Mouse (Mus musculus) embryonic fibroblast, embryonic 13.5 days (primary cell): ENCODE data around the gene Aldh1a3. TPM values are rescaled to one million over a fixed set of nuclear protein-coding genes. Genes with fewer than 3 reads are reported as not detected.

ENCODE experiments used
- H3K27ac ChIP-seq: 2 replicates; pipeline ENCODE4 v1.5.1; 2012; ENCODE audit warnings: low read length, control low read depth, inconsistent platforms; ENCODE audit not compliant: insufficient read depth
- H3K4me1 ChIP-seq: 2 replicates; pipeline ENCODE4 v1.6.1; 2011; ENCODE audit warnings: low read length; ENCODE audit not compliant: control insufficient read depth, insufficient read depth
- H3K4me3 ChIP-seq: 2 replicates; pipeline ENCODE4 v1.5.1; 2011; ENCODE audit warnings: mild to moderate bottlenecking, control low read depth, low read length; ENCODE audit not compliant: insufficient read depth
- CTCF ChIP-seq: IDR thresholded peaks from 2 replicates; pipeline ENCODE4 v1.5.1; 2011; ENCODE audit warnings: mild to moderate bottlenecking, control low read depth, low read length, moderate library complexity, borderline replicate concordance; ENCODE audit not compliant: insufficient read depth
- POLR2A ChIP-seq: IDR thresholded peaks from 2 replicates; pipeline ENCODE4 v1.6.1; 2011; ENCODE audit warnings: low read depth, mild to moderate bottlenecking, control low read depth, low read length, moderate library complexity
- polyA plus RNA-seq: library from polyadenylated mRNA; stranded (reverse); fragments of >200 nt; gene quantifications from 2 replicates; pipeline ENCODE4 v1.2.4, GENCODE M21; 2011; ENCODE audit warnings: low read depth; ENCODE audit not compliant: missing spikeins, insufficient read length

Gene Aldh1a3
- polyA plus RNA-seq, result 3.5 and 4.2 TPM in 2 replicates

- TF ChIP-seq POLR2A (no peak), CTCF (no peak)
Observed at GRCm38 (mm10) chr7:66427437-66428161, at the start of gene Aldh1a3. Gene Aldh1a3 (minus strand): TSS chr7:66427517.

GRCm38 (mm10) chr7:66476289-66476688 is 49.0 kb upstream of the Aldh1a3 start:
- H3K4me3 ChIP-seq, result no peak overlapping the region
- peaks cover 6% of the 10 kb centered on the region for H3K4me1 ChIP-seq
- no peak for TF ChIP-seq CTCF
- no peak for TF ChIP-seq POLR2A
- no peak overlapping the region for H3K27ac ChIP-seq

More at GRCm38 (mm10) chr7:66427437-66428161, at the start of gene Aldh1a3:
- no peaks in the 10 kb centered on the region for H3K4me1 ChIP-seq
- peak within 1 kb of the TSS; percentile 28 for H3K4me3 ChIP-seq
- no peak within 1 kb of the TSS for H3K27ac ChIP-seq

- Histone ChIP-seq H3K27ac (no peak overlapping the region), H3K4me1 (no peaks in the 10 kb centered on the region), H3K4me3 (no peak overlapping the region)
- TF ChIP-seq POLR2A (no peak), CTCF (no peak)
Observed at GRCm38 (mm10) chr7:66471641-66472216, 44.4 kb upstream of the Aldh1a3 start.

DNA sequence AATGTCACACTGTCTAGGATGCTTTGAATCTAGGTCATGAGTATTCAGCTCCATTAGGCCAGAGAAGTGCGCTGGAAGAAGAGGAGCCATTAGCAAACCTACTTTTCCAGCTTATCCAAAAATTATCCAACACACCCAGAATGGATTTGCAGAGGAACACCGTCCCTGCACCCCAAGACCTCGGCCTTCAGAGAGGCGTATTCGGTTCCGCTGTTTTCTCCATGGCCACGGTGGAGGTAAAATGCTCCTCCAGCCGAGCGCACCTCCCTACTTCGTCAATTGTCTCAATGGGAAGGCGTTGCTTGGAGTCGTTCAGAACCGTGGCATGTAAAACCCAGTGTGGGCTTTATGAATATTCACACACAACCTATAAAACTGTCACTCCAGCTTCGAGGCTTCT is 39.3 kb upstream of the Aldh1a3 start:
- Histone ChIP-seq H3K4me3 (no peak overlapping the region), H3K4me1 (no peaks in the 10 kb centered on the region), H3K27ac (no peak overlapping the region)
- TF ChIP-seq CTCF (no peak), POLR2A (no peak)

DNA sequence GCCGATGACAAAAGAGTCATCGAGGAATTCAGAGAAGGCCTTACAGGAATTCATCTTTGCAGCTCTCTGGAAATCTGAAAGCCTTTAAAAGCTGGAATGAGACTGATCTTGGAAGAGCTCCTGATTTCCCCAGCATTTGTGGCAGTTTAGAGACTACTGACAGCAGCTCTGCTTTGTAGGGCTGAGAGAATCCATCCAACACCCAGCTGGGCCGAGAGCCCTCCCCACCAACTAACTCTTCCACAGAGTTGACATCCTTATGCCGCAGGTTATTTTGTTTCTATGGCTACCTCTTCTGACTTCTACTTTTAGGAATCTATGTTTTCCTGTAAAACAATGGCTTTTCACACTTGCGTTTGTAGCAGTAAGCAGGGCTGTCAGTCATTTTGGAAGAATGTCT is 37.9 kb upstream of the Aldh1a3 start:
- Histone ChIP-seq H3K27ac (no peak overlapping the region), H3K4me1 (no peaks in the 10 kb centered on the region), H3K4me3 (no peak overlapping the region)
- TF ChIP-seq POLR2A, result no peak
- TF ChIP-seq CTCF, result no peak

- no peak overlapping the region for H3K27ac ChIP-seq
- no peaks in the 10 kb centered on the region for H3K4me1 ChIP-seq
- no peak overlapping the region for H3K4me3 ChIP-seq
- TF ChIP-seq CTCF, result no peak
- no peak for TF ChIP-seq POLR2A
Observed at GRCm38 (mm10) chr7:66463081-66463480, 35.8 kb upstream of the Aldh1a3 start.

DNA sequence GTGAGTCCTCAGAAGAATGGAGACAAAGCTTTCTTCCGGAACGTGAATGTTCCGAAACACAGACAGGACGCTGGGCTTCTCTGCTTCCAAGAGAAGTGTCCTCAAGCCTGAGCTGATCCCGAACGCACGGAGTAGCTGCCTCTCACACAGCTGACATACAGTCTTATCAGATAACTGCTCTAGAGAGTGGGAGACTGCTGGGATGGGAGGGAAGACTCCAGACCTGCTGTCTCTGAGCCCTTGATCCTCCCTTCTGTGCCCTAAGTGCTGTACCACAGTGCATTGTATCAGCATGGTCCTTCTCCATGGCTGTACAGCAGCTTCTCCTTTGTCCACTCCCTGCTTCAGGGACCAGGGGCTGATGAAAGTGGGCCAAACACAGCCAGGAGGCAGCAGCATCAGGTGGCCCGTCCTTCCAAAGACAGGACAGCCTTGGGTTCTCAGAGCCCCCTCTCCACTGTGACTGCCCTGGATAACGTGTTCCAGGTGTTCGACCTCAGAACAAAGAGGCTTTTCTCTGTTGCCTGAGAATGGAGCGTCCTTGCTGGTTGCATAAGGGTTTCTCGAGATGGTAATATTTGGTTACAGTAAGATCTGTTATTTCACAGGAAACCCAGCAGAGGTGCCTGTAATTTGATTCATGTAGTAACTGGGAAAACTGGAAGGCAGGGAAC is 24.4 kb upstream of the Aldh1a3 start:
- H3K4me1 ChIP-seq, result peaks cover 4% of the 10 kb centered on the region; the same call in 1 of the 2 replicates
- no peak overlapping the region for H3K27ac ChIP-seq
- H3K4me3 ChIP-seq, result no peak overlapping the region
- TF ChIP-seq CTCF, result no peak
- no peak for TF ChIP-seq POLR2A

DNA sequence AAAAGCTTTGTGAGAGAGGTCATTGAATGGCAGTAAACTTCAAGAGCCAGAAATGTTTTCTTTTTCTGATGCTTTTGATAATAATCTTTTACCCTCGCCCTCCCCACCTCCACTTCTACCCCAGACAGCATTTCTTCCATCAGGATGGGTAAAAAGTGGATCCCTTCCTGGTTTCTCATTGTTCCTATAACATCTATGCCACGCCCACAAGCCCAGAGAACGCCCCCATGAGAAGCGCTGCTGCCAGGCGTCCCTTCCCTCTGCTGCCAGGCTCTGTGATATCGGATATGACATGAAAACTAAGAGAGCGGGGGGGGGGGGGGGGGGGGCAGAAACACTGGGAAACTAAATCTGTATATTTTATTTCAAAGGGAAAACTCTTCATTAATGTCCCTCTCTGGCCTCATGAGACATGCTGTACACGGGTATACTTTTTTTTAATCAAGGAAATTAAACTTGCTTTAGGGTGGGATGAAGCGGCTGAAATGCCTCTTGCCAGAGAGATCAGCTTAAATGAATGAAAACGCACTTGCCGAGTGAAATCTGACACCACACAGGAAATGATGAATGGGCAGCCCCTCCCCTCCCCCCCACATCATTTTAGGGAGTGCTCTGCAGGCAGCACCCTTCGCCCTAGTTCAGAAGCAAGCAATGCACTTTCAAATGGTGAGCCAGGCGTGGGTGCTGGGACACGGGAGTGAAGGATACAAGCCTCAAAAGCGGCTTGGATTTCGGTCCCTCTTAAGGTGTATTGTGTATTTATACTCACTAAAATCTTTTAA is 22.8 kb upstream of the Aldh1a3 start:
- Histone ChIP-seq H3K4me3 (peak overlapping the region; percentile 42), H3K4me1 (peaks cover 4% of the 10 kb centered on the region; the same call in 1 of the 2 replicates), H3K27ac (peak overlapping the region; percentile 59)
- TF ChIP-seq POLR2A (0 out of 2 replicates have a peak, but pooled peaks have one; percentile 26), CTCF (no peak)

DNA sequence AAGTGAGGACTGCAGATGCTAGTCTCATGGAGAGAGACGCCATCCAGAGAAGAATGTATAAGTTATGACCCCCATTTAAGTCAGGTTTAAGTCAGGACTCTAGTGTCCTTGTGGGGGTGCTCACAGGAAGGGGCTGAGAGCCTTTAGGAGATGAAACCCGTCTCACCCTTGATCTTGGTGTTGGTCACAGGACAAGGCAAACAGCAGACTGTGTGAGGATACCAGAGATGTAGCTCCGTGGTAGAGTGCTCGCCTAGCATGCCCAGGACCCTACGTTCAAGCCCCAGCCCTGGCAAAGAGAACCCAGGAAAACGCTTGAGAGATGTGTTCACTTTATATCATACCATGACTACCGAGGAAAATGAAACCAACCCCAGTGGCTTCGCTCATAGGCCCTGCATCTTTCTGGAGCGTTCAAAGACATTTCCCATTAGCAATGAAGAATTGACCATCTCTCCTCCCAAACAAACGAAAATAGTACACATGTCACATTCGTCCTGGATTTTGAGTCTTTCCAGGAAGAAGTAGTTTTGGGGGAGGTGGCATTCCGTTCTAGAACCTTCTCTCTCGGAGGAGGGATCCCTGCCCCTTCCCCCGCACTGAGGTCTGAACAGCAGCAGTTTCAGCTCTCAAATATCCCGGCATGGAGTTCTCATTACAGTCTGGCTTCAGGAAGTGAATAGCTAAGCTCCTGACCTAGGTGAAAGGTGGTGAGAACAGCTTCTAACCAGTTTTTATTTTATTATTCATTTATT is 21.6 kb upstream of the Aldh1a3 start:
- H3K4me3 ChIP-seq, result no peak overlapping the region
- H3K4me1 ChIP-seq, result peaks cover 4% of the 10 kb centered on the region; the same call in 1 of the 2 replicates
- no peak overlapping the region for H3K27ac ChIP-seq
- TF ChIP-seq POLR2A (no peak), CTCF (no peak)
